Mouse (Mus musculus): ENCODE data around the gene Txk. TPM values are rescaled to one million over a fixed set of nuclear protein-coding genes. Genes with fewer than 3 reads are reported as not detected.

Txk gene
- polyA plus RNA-seq, 1 experiment from 2014 or later, result 0.06 TPM

DNA sequence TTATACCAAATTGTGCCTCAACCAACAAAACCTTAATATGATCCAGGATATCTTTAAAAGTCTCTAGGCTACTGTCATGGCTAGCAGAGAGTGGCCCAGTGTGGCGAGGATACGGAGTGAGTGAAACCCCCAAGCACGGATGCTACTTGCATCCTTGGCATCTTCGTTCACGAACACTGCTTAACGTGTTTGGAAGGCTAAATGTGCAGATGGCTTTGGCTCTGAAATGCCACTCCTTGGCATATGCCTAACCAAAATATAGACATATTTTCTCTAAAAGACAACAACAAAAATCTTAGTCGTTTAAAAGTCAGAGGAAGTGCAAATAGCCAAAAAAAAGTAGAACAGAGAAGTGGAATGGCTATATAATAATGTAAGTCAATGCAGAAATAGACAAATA lies 63.0 kb downstream of the Txk start:
- H3K4me1 ChIP-seq (replicated peaks), result no peaks in the 10 kb centered on the region
- no peak overlapping the region for H3K27ac ChIP-seq (replicated peaks)
- H3K9ac ChIP-seq, result no peak overlapping the region
- no peak overlapping the region for H3K4me2 ChIP-seq
- ATAC-seq (ENCODE audit: insufficient read depth), result no peak
- H3K4me3 ChIP-seq (replicated peaks), result no peak overlapping the region
- 68% methylated on average over 7 of the region's 7 CpGs for WGBS (ENCODE audit: insufficient replicate concordance)
- no peaks in the 10 kb centered on the region for H3K9me3 ChIP-seq (replicated peaks)
- no peaks in the 10 kb centered on the region for H3K27me3 ChIP-seq
- H3K36me3 ChIP-seq (replicated peaks), result no peaks in the 10 kb centered on the region

DNA sequence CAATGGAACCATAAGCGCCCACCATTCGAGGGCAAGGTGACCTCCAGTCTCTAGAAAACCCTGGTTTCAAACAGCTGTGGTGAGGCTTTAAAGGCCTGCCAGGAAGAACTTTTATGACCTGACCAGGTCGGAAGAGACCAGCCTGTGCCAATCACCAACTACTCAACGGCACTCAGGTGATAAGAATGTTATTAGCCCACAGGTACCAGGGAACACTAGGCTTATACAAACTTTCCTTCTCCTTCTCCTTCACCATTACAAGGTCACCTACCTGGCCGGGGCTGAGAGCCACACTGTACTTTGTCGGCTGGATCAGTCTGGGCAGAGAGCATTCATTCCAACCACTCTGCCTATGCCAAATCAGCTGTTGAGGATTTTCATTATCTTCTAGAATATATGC lies 71.1 kb downstream of the Txk start:
- Histone ChIP-seq H3K9me3 (replicated peaks) (no peaks in the 10 kb centered on the region), H3K4me3 (replicated peaks) (no peak overlapping the region), H3K9ac (no peak overlapping the region), H3K27me3 (no peaks in the 10 kb centered on the region), H3K36me3 (replicated peaks) (no peaks in the 10 kb centered on the region), H3K4me2 (no peak overlapping the region), H3K4me1 (replicated peaks) (no peaks in the 10 kb centered on the region), H3K27ac (replicated peaks) (no peak overlapping the region)
- no peak for ATAC-seq (ENCODE audit: insufficient read depth)
- 50% methylated on average over 6 of the region's 6 CpGs for WGBS (ENCODE audit: insufficient replicate concordance)

GRCm38 (mm10) chr5:72674994-72675542 lies 77.5 kb downstream of the Txk start:
- WGBS (ENCODE audit: insufficient replicate concordance), result 66% methylated on average over 9 of the region's 9 CpGs
- no peak overlapping the region for H3K27ac ChIP-seq (replicated peaks)

DNA sequence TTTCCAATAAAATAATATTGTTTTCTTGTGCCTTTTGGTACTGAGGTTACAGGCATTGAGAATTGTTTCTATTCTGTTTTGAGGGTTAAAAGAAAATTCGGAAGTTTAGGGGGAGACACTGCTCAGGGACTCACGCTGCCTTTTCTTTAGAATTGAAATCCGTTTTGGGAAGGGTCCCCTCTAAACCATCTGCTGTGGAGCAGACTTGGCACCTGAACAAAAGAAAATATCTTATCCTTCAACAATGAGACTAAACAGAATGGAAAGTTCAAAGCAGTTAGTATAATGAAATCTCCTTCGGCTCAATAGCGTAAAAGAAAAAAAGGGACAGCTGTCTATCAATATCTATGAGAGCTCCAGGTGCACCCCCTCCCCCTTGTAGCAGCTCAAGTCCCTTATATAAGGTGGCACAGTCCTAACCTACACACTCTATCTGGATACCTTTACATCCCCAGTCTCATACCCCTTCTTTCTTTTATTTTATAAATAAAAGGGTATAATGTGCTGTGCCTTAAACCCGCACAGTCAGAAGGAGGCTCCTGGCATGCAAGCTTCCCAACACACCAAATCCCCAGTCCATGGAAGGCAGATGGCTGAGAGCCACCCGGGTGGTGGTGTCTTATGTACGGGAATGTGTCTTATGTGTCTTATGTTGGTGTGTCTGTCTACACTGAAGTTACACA lies 81.4 kb downstream of the Txk start:
- Histone ChIP-seq H3K4me2 (no peak overlapping the region), H3K9ac (no peak overlapping the region), H3K9me3 (replicated peaks) (no peaks in the 10 kb centered on the region), H3K4me3 (replicated peaks) (no peak overlapping the region), H3K36me3 (replicated peaks) (no peaks in the 10 kb centered on the region), H3K27me3 (no peaks in the 10 kb centered on the region), H3K27ac (replicated peaks) (no peak overlapping the region), H3K4me1 (replicated peaks) (no peaks in the 10 kb centered on the region)
- ATAC-seq (ENCODE audit: insufficient read depth), result no peak
- WGBS (ENCODE audit: insufficient replicate concordance), result 71% methylated on average over 8 of the region's 8 CpGs

More at GRCm38 (mm10) chr5:72674994-72675542, 77.5 kb downstream of the Txk start:
- no peaks in the 10 kb centered on the region for H3K9me3 ChIP-seq (replicated peaks)
- no peaks in the 10 kb centered on the region for H3K36me3 ChIP-seq (replicated peaks)
- H3K4me3 ChIP-seq (replicated peaks), result no peak overlapping the region
- H3K4me1 ChIP-seq (replicated peaks), result no peaks in the 10 kb centered on the region
- H3K4me2 ChIP-seq, result no peak overlapping the region
- no peak for ATAC-seq (ENCODE audit: insufficient read depth)
- no peak overlapping the region for H3K9ac ChIP-seq
- no peaks in the 10 kb centered on the region for H3K27me3 ChIP-seq

- Histone ChIP-seq H3K4me2 (no peak overlapping the region), H3K27ac (replicated peaks) (no peak overlapping the region), H3K36me3 (replicated peaks) (no peaks in the 10 kb centered on the region), H3K9me3 (replicated peaks) (no peaks in the 10 kb centered on the region), H3K4me3 (replicated peaks) (no peak overlapping the region), H3K27me3 (no peaks in the 10 kb centered on the region), H3K9ac (no peak overlapping the region), H3K4me1 (replicated peaks) (no peaks in the 10 kb centered on the region)
- 72% methylated on average over 9 of the region's 9 CpGs for WGBS (ENCODE audit: insufficient replicate concordance)
- no peak for ATAC-seq (ENCODE audit: insufficient read depth)
Observed at GRCm38 (mm10) chr5:72668351-72668750, 84.2 kb downstream of the Txk start.

GRCm38 (mm10) chr5:72666428-72666827 lies 86.1 kb downstream of the Txk start:
- WGBS (ENCODE audit: insufficient replicate concordance), result 61% methylated on average over 7 of the region's 7 CpGs
- Histone ChIP-seq H3K9ac (no peak overlapping the region), H3K27ac (replicated peaks) (no peak overlapping the region), H3K4me3 (replicated peaks) (no peak overlapping the region), H3K27me3 (no peaks in the 10 kb centered on the region), H3K4me2 (no peak overlapping the region), H3K9me3 (replicated peaks) (no peaks in the 10 kb centered on the region), H3K4me1 (replicated peaks) (peaks cover 1% of the 10 kb centered on the region), H3K36me3 (replicated peaks) (no peaks in the 10 kb centered on the region)
- ATAC-seq (ENCODE audit: insufficient read depth), result no peak

DNA sequence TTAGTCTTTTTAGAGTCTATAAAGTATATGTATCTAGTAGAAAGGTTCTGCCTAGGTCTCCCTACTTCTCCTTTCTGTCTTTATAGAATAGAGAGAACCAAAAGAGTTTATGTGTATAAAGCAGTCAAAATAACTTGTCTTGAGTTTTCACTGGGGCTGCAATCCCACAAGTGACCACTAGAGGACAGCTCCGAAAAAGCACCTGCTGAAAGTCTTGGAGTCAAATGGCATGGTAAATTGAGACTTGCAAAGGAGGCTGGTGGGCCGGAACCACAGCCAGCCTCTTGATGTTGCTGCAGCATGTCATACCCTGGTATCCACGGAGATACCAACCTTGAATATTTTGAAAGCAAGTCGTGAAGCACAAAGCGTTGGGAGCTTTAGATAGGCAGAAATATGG lies 87.3 kb downstream of the Txk start:
- Histone ChIP-seq H3K27ac (replicated peaks) (no peak overlapping the region), H3K27me3 (no peaks in the 10 kb centered on the region), H3K36me3 (replicated peaks) (no peaks in the 10 kb centered on the region), H3K4me3 (replicated peaks) (no peak overlapping the region), H3K4me1 (replicated peaks) (peaks cover 12% of the 10 kb centered on the region), H3K9ac (no peak overlapping the region), H3K9me3 (replicated peaks) (no peaks in the 10 kb centered on the region), H3K4me2 (no peak overlapping the region)
- WGBS (ENCODE audit: insufficient replicate concordance), result 22% methylated on average over 5 of the region's 5 CpGs
- ATAC-seq (ENCODE audit: insufficient read depth), result no peak

DNA sequence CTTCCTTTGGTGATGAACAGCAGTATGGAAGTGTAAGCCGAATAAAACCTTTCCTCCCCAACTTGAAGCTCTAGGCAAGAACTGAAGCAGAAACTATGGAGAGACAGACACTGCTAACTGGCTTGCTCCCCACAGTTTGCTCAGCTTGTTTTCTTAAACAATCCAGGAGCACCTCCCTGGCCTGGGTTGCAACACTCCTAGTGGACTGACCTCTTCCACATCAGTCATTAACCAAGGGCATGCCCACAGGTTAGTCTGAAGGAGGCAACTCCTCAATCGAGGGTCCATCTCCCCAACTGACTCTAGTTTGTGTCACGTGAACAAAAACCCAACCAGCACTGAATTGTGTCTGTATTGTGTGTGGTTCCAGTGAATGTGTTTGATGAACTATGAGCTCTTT lies 87.7 kb downstream of the Txk start:
- Histone ChIP-seq H3K4me2 (no peak overlapping the region), H3K4me3 (replicated peaks) (no peak overlapping the region), H3K4me1 (replicated peaks) (peaks cover 12% of the 10 kb centered on the region), H3K9me3 (replicated peaks) (no peaks in the 10 kb centered on the region), H3K36me3 (replicated peaks) (no peaks in the 10 kb centered on the region), H3K27me3 (no peaks in the 10 kb centered on the region), H3K27ac (replicated peaks) (0 out of 2 replicates have a peak overlapping the region, but pooled peaks have one; percentile 19), H3K9ac (no peak overlapping the region)
- WGBS (ENCODE audit: insufficient replicate concordance), result 26% methylated on average over 3 of the region's 3 CpGs
- ATAC-seq (ENCODE audit: insufficient read depth), result peak; percentile 69; the same call in 1 of the 2 replicates

DNA sequence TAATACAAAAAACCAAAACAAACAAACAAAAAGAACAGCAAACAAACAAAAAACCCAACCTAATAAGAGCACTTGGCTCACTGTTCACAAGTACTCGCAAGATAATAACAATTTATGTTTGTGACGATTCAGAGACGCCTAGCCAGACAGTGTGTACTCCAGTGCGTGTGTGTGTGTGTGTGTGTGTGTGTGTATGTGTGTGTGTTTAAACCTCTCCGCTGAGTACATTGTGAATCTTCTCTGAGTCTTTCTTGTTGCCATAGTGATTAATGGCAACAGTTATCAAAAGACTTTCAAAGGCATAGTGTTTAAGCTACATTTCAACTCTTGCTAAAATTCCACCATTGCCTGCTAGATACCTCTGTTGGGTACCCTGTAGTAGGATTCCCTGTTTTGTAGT lies 88.5 kb downstream of the Txk start:
- Histone ChIP-seq H3K4me3 (replicated peaks) (no peak overlapping the region), H3K36me3 (replicated peaks) (no peaks in the 10 kb centered on the region), H3K4me1 (replicated peaks) (peaks cover 12% of the 10 kb centered on the region), H3K9ac (no peak overlapping the region), H3K4me2 (no peak overlapping the region), H3K27ac (replicated peaks) (0 out of 2 replicates have a peak overlapping the region, but pooled peaks have one; percentile 19), H3K27me3 (no peaks in the 10 kb centered on the region), H3K9me3 (replicated peaks) (no peaks in the 10 kb centered on the region)
- no peak for ATAC-seq (ENCODE audit: insufficient read depth)
- WGBS (ENCODE audit: insufficient replicate concordance), result 68% methylated on average over 5 of the region's 5 CpGs

GRCm38 (mm10) chr5:72661051-72661781 lies 91.4 kb downstream of the Txk start:
- no peak overlapping the region for H3K27ac ChIP-seq (replicated peaks)
- no peak overlapping the region for H3K4me2 ChIP-seq
- peaks cover 12% of the 10 kb centered on the region for H3K4me1 ChIP-seq (replicated peaks)
- 44% methylated on average over 6 of the region's 6 CpGs for WGBS (ENCODE audit: insufficient replicate concordance)
- H3K9me3 ChIP-seq (replicated peaks), result no peaks in the 10 kb centered on the region
- no peak for ATAC-seq (ENCODE audit: insufficient read depth)
- H3K36me3 ChIP-seq (replicated peaks), result no peaks in the 10 kb centered on the region
- no peak overlapping the region for H3K9ac ChIP-seq
- H3K27me3 ChIP-seq, result no peaks in the 10 kb centered on the region
- H3K4me3 ChIP-seq (replicated peaks), result no peak overlapping the region

- ATAC-seq (ENCODE audit: insufficient read depth), result no peak
- Histone ChIP-seq H3K27me3 (no peaks in the 10 kb centered on the region), H3K4me1 (replicated peaks) (peaks cover 12% of the 10 kb centered on the region), H3K4me2 (no peak overlapping the region), H3K27ac (replicated peaks) (no peak overlapping the region), H3K4me3 (replicated peaks) (no peak overlapping the region), H3K9me3 (replicated peaks) (no peaks in the 10 kb centered on the region), H3K9ac (no peak overlapping the region), H3K36me3 (replicated peaks) (no peaks in the 10 kb centered on the region)
- 72% methylated on average over 13 of the region's 13 CpGs for WGBS (ENCODE audit: insufficient replicate concordance)
Observed at GRCm38 (mm10) chr5:72658375-72658774, 94.2 kb downstream of the Txk start.
